Mouse (Mus musculus) testis, postnatal 14 days (tissue): ENCODE data around the gene Fktn.
"Not testable (repeated sequence)": the region's sequence is repeated elsewhere in the genome, so short reads cannot be mapped to it uniquely, and the experiment has no call there.

Experiments
- DNase-seq: peaks from one replicate; pipeline ENCODE4 v3.0.0; 2021; ENCODE audit warnings: low spot score

Fktn gene

GRCm38 (mm10) chr4:53770958-53771735 lies 57.3 kb downstream of the Fktn start:
- no peak for DNase-seq

- DNase-seq = no peak
These were observed 58.2 kb downstream of the Fktn start for GRCm38 (mm10) chr4:53772004-53772403.

DNA sequence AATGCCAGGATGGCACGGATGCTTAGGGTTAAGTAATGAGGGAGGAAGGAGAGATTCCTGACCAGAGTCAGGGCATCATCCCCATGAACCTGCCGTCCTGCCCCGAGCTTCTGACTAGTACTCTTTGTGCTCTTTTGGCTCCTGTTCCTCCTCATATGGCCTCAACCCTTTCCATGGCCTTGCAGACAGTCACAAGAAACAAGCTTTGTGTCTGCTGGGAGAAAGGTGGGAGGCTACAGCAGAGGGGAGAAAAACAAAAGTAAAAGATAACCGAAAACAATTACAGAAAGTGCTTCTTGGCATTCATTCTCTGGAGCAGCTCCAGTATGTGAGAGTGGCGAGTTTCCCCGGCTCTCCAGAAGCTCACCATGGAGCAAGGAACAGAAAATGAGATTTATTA lies 60.1 kb downstream of the Fktn start:
- DNase-seq = peak; percentile 75

DNA sequence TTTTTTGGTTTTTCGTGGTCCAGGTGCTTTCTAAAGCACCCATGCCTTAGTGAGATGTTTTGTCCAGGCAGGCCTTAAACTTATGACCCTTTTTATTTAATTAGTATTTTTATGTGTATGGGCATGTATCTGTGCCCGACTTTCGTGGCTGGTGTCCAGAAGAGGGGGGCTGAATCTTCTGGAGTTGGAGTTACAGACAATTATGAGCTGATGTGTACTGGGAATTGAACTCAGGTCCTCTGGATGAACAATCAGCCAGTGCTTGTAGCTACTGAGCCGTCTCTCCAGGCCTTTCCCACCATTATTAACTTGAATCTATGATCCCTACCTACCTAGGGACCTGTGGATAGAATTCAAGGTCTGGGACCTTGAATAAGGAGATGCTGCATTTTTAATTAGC lies 67.6 kb downstream of the Fktn start:
- no peak for DNase-seq

- DNase-seq = no peak
These were observed 68.6 kb downstream of the Fktn start for GRCm38 (mm10) chr4:53782216-53783070.

- DNase-seq = no peak
These were observed 72.1 kb downstream of the Fktn start for GRCm38 (mm10) chr4:53785746-53786398.

GRCm38 (mm10) chr4:53786851-53787250 lies 73.1 kb downstream of the Fktn start:
- DNase-seq = no peak

GRCm38 (mm10) chr4:53789346-53789745 lies 75.5 kb downstream of the Fktn start:
- no peak for DNase-seq

GRCm38 (mm10) chr4:53794257-53794966 lies 80.6 kb downstream of the Fktn start:
- DNase-seq = no peak

- no peak for DNase-seq
These were observed 81.3 kb downstream of the Fktn start for GRCm38 (mm10) chr4:53795086-53795485.

DNA sequence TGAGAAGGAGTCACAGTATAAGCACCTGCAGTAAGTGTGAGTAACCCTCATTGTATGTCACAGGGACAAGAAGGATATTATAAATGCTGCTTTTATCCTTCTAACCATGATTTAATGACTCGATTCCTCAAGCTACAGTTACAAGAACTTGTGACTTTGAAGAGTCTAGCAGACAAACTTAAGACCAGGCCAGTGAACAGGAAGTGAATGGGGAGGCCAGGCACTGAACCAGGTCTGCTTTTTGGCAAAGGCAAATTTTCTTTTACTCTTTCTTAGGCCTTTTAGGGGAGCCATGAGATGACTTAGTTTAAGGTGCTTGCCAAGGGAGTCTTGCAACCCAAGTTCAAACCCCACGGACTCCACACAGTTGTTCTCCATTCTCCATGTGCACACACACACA lies 81.9 kb downstream of the Fktn start:
- DNase-seq = no peak

- DNase-seq = no peak
These were observed 83.3 kb downstream of the Fktn start for GRCm38 (mm10) chr4:53796865-53797772.

DNA sequence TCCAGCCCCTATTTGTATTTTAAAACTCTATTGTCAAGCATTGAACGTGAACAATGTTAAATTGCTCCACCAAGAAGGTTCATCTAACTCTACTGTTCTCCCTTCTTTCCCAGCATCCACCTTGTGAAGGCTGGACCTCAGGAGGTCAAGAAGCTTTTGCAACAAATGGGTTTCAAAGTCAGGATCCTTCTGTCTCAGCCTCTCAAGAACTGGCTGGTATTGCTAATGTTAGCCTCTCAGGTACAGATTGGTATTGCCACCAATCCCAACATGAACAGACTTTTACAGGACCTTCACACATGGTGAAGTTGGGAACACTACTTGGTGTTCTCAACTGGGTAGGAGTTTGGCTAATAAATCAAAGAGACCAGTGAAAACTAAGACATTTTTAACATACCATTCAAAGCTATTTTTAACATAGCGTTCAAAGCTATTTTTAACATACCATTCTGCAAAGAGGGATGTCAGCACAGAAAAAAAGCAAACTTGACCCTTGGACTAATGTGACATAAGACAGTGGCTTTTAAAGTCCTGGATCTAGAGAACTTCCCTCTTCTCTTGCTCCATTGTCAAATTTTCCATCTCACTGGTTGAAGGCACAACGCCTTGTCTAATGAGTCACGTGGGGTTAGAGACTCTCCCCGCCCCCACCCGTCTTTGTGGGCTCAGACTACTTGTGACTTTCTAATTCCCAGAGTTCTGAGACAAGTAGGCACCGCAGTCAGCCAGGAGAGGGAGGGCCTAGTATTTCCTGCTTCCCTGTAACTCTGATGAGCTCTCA lies 85.3 kb downstream of the Fktn start:
- no peak for DNase-seq

- no peak for DNase-seq
These were observed 86.0 kb downstream of the Fktn start for GRCm38 (mm10) chr4:53799753-53800152.

- DNase-seq = not testable (repeated sequence)
These were observed 89.9 kb downstream of the Fktn start for GRCm38 (mm10) chr4:53803674-53804073.

GRCm38 (mm10) chr4:53806428-53806827 lies 92.6 kb downstream of the Fktn start:
- DNase-seq = not testable (repeated sequence)

GRCm38 (mm10) chr4:53818320-53818719 lies 104.5 kb downstream of the Fktn start:
- no peak for DNase-seq

- no peak for DNase-seq
These were observed 109.9 kb downstream of the Fktn start for GRCm38 (mm10) chr4:53823697-53824096.

- no peak for DNase-seq
These were observed 111.0 kb downstream of the Fktn start for GRCm38 (mm10) chr4:53824831-53825230.
